Mouse (Mus musculus) forebrain, embryonic 13.5 days (tissue): Measurements from ENCODE around the gene Il23a. TPM values are rescaled to one million over a fixed set of nuclear protein-coding genes. Genes with fewer than 3 reads are reported as not detected.
A peak's percentile ranks its signal among the peaks of the same experiment; 100 is the strongest.
"Not testable (repeated sequence)": the region's sequence is repeated elsewhere in the genome, so short reads cannot be mapped to it uniquely, and the experiment has no call there.

Experiments used
- ATAC-seq: fragments of 200-750 bp; cut with Nextera tagmentation; 2 replicates; pipeline ENCODE4 v1.8.0; 2017
- H3K27ac ChIP-seq: fragments of 300-500 bp; sonication (generic); 2 replicates; pipeline ENCODE4 v1.5.1; 2015; ENCODE audit warnings: inconsistent platforms, mild to moderate bottlenecking, moderate library complexity
- H3K27me3 ChIP-seq: fragments of 300-500 bp; sonication (generic); 2 replicates; pipeline ENCODE4 v1.6.1; 2015; ENCODE audit warnings: mild to moderate bottlenecking, inconsistent platforms
- H3K36me3 ChIP-seq: fragments of 300-500 bp; sonication (generic); 2 replicates; pipeline ENCODE4 v1.6.1; 2015; ENCODE audit warnings: mild to moderate bottlenecking, inconsistent platforms; ENCODE audit not compliant: poor library complexity, severe bottlenecking
- H3K4me1 ChIP-seq: fragments of 300-500 bp; sonication (generic); 2 replicates; pipeline ENCODE4 v1.6.1; 2015; ENCODE audit warnings: inconsistent platforms
- H3K4me2 ChIP-seq: fragments of 300-500 bp; sonication (generic); 2 replicates; pipeline ENCODE4 v1.6.1; 2015; ENCODE audit warnings: inconsistent platforms, mild to moderate bottlenecking, moderate library complexity
- H3K4me3 ChIP-seq: fragments of 300-500 bp; sonication (generic); 2 replicates; pipeline ENCODE4 v1.5.1; 2015; ENCODE audit warnings: mild to moderate bottlenecking, inconsistent platforms
- H3K9ac ChIP-seq: fragments of 300-500 bp; sonication (generic); 2 replicates; pipeline ENCODE4 v1.6.1; 2015; ENCODE audit warnings: mild to moderate bottlenecking, inconsistent platforms
- H3K9me3 ChIP-seq: fragments of 300-500 bp; sonication (generic); replicated peaks from 2 replicates; pipeline ENCODE4 v1.6.1; 2016; ENCODE audit warnings: inconsistent platforms
- WGBS: fragments of 180-500 bp; shearing (Covaris S2); methylation state at CpG from one replicate; pipeline ENCODE4 v1.1.7; 2015; 5-methylcytosine and 5-hydroxymethylcytosine counted together
- polyA plus RNA-seq: library from polyadenylated mRNA; unstranded; fragments of >200 nt; fragmentation: Nextera tagmentation; extraction: Ambion mirVana; gene quantifications from 2 replicates; pipeline ENCODE4 v1.2.1, GENCODE M21; 2015

Il23a gene
- polyA plus RNA-seq, 1 experiment from 2014 or later: not detected

DNA sequence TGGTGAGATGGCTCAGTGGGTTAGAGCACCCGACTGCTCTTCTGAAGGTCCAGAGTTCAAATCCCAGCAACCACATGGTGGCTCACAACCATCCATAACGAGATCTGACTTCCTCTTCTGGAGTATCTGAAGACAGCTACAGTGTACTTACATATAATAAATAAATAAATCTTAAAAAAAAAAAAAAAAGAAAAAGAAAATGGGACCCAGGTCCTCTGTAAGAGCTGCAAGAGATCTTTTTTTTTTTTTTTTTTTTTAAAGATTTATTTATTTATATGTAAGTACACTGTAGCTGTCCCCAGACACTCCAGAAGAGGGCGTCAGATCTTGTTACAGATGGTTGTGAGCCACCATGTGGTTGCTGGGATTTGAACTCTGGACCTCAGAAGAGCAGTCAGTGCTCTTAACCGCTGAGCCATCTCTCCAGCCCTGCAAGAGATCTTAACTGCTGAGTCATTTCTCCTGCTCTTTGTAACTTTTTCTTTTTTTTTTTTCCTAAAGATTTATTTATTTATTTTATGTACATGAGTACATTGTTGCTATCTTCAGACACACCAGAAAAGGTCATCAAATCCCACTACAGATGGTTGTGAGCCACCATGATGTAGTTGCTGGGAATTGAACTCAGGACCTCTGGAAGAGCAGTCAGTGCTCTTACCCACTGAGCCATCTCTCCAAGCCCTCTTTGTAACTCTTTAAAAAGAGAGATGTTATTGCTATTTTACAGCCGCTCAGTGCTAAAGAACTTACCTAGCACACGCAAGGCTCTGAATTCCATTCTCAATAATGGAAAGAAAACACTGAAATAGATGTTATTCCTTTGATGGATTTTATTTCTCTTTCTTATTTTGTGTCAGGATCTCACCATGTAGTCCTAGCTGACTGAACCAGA is 34.1 kb upstream of the Il23a start:
- H3K27ac ChIP-seq, H3K4me1 ChIP-seq, H3K4me2 ChIP-seq, H3K27me3 ChIP-seq, H3K9me3 ChIP-seq, ATAC-seq, H3K4me3 ChIP-seq, H3K9ac ChIP-seq: not testable (repeated sequence)
- WGBS: 77% methylated on average over 6 of the region's 6 CpGs
- H3K36me3 ChIP-seq: peaks cover 20% of the 10 kb centered on the region

- Histone ChIP-seq H3K9ac (no peak overlapping the region), H3K4me1 (peaks cover 15% of the 10 kb centered on the region), H3K4me2 (no peak overlapping the region), H3K27ac (no peak overlapping the region), H3K4me3 (no peak overlapping the region), H3K36me3 (peaks cover 41% of the 10 kb centered on the region), H3K27me3 (no peaks in the 10 kb centered on the region), H3K9me3 (no peaks in the 10 kb centered on the region)
- 90% methylated on average over 10 of the region's 10 CpGs for WGBS
- no peak for ATAC-seq
These were observed 29.1 kb upstream of the Il23a start for GRCm38 (mm10) chr10:128327610-128328009.

DNA sequence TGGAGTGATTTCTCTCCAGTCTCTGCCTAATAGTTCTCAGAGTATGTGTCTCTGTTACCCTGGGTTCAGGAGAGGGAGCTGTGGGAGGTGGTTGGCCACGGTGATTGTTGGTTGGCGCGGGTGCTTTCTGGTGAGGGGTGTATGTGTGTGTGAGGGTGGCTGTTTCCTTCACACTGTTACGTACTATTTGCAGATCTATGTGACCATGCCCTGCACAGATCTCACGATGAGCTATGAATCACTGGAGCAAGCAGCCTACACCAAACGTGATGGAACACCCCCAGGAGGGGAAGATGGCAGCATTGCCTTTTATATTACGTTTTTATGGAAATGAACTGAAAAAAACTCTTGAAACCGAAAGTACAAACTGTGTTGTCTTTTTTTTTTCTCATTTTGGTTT is 28.3 kb upstream of the Il23a start:
- no peak for ATAC-seq
- peaks cover 41% of the 10 kb centered on the region for H3K36me3 ChIP-seq
- no peaks in the 10 kb centered on the region for H3K27me3 ChIP-seq
- WGBS: 99% methylated on average over 8 of the region's 8 CpGs
- no peaks in the 10 kb centered on the region for H3K9me3 ChIP-seq
- peaks cover 15% of the 10 kb centered on the region for H3K4me1 ChIP-seq
- H3K9ac ChIP-seq: no peak overlapping the region
- H3K27ac ChIP-seq: no peak overlapping the region
- no peak overlapping the region for H3K4me3 ChIP-seq
- no peak overlapping the region for H3K4me2 ChIP-seq

GRCm38 (mm10) chr10:128323516-128323915 is 25.0 kb upstream of the Il23a start:
- H3K27me3 ChIP-seq: no peaks in the 10 kb centered on the region
- H3K4me3 ChIP-seq: peak overlapping the region; percentile 85
- H3K4me2 ChIP-seq: peak overlapping the region; percentile 79
- no peak for ATAC-seq
- peaks cover 20% of the 10 kb centered on the region for H3K4me1 ChIP-seq
- H3K27ac ChIP-seq: no peak overlapping the region
- H3K9ac ChIP-seq: peak overlapping the region; percentile 97
- H3K36me3 ChIP-seq: peaks cover 55% of the 10 kb centered on the region
- H3K9me3 ChIP-seq: no peaks in the 10 kb centered on the region
- 87% methylated on average over 8 of the region's 8 CpGs for WGBS

DNA sequence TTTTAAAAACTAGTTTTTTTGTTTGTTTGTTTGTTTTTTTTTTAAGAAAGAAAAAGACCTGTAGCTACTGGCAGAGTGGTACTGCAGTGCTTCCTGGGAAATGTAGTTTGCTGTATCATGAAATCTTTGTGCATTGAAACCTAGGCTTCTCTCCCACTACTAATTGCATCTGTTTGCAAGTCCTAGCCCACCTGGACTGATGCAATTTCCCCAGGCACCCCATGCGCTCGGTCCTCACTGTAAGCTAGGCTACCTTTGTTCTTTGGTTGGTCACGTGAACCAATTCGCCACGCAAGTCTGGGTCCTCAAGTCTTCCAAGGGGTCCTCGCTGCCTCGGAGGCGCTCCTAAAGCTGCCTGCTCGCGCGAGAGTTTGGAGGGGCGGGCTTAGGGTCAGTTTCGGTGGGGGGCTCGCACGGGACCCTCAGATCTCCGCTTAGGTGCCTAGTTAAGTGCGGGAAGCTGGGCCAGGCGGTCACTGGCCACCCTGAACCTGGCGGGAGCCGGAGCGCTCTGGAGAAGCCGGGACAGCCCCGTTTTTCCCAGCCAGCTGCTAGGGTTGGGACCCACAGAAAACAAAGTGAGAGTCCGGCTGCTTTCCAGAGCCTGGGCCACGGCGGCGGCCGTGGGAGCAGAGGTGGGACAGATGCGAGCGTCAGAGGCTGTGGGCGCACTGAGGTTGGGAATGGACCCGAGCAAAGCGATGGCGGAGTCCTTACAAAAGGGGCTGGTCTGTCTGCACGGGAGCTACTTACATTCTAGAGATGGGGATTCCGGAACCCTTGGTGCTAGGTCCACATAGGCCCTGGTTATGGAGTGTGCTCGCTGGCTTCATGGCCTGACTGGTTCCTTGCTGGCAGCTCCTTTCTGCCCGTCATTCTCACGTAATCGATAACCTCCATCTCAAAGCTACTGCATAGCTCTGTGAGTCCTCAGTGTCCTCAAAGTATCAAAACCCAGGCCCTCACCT is 23.9 kb upstream of the Il23a start, which contains the start of gene Cnpy2:
TSS of gene Cnpy2 (plus strand) at position 319 of the 968 bp plus-strand sequence.
- Histone ChIP-seq H3K9me3 (no peaks in the 10 kb centered on the region), H3K4me3 (peak within 1 kb of the TSS; percentile 85), H3K27me3 (no peaks in the 10 kb centered on the region), H3K27ac (peak within 1 kb of the TSS; percentile 94), H3K4me2 (peak within 1 kb of the TSS; percentile 79), H3K9ac (peak within 1 kb of the TSS; percentile 97), H3K36me3 (peaks cover 55% of the 10 kb centered on the region), H3K4me1 (peaks cover 20% of the 10 kb centered on the region)
- ATAC-seq: peak; percentile 98
- under 1% methylated on average over 40 of the region's 40 CpGs for WGBS

DNA sequence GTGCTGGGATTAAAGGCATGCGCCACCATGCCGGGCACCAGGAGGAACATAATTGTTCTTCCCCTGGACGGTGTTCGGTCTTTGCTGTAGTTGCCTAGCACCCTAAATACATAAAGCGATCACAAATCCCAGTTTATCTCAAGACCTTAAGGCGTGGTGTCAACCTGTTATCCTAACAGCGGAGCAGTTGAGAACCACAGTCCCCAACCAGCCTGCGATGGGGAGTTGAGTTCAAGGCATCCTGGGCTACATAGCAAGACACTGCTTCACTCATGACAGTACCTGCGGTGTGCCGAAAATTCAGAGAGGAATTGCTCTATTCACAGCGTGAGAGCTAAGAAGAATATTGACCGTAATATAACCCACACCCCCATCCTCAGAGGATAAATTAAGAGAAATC is 23.1 kb upstream of the Il23a start:
- Histone ChIP-seq H3K9me3 (no peaks in the 10 kb centered on the region), H3K4me1 (peaks cover 20% of the 10 kb centered on the region), H3K4me2 (peak overlapping the region; percentile 79), H3K4me3 (peak overlapping the region; percentile 85), H3K9ac (peak overlapping the region; percentile 54; the same call in 1 of the 2 replicates), H3K27ac (peak overlapping the region; percentile 94), H3K36me3 (peaks cover 54% of the 10 kb centered on the region), H3K27me3 (no peaks in the 10 kb centered on the region)
- ATAC-seq: no peak
- WGBS: 61% methylated on average over 12 of the region's 12 CpGs

- H3K27me3 ChIP-seq: no peaks in the 10 kb centered on the region
- 98% methylated on average over 8 of the region's 8 CpGs for WGBS
- ATAC-seq: no peak
- no peak overlapping the region for H3K9ac ChIP-seq
- no peak overlapping the region for H3K27ac ChIP-seq
- no peaks in the 10 kb centered on the region for H3K9me3 ChIP-seq
- H3K36me3 ChIP-seq: peaks cover 95% of the 10 kb centered on the region
- H3K4me3 ChIP-seq: no peak overlapping the region
- no peak overlapping the region for H3K4me2 ChIP-seq
- H3K4me1 ChIP-seq: peaks cover under 1% of the 10 kb centered on the region; the same call in 1 of the 2 replicates
These were observed 17.0 kb upstream of the Il23a start for GRCm38 (mm10) chr10:128315578-128315977.

DNA sequence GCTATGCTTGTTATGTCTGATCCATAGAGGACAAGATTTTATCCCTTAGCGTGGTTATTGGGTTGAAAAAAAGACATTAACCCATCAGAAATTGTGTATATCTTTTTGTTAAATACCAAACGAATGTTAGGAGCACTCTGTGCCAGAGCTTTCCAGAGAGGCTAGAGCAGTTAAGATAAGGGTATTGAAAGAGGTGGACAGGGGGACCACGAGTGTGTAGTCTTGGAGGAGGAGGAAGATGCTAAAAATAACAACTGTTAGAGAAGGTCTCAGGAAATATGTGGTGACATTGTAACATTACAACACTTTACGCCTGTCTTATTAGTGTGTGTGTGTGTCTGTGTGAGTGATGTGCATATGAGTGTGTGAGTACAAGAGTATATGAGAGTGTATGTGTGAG is 12.3 kb upstream of the Il23a start:
- no peaks in the 10 kb centered on the region for H3K27me3 ChIP-seq
- ATAC-seq: no peak
- 89% methylated on average over 4 of the region's 4 CpGs for WGBS

GRCm38 (mm10) chr10:128310177-128310576 is 11.6 kb upstream of the Il23a start:
- no peak overlapping the region for H3K4me3 ChIP-seq
- H3K9me3 ChIP-seq: no peaks in the 10 kb centered on the region
- 57% methylated on average over 11 of the region's 11 CpGs for WGBS
- 0 out of 2 replicates have a peak overlapping the region, but pooled peaks have one; percentile 12 for H3K4me2 ChIP-seq
- ATAC-seq: peak; percentile 48; the same call in 1 of the 2 replicates
- no peak overlapping the region; the same call in 1 of the 2 replicates for H3K9ac ChIP-seq
- peaks cover 74% of the 10 kb centered on the region for H3K36me3 ChIP-seq
- H3K4me1 ChIP-seq: peaks cover 9% of the 10 kb centered on the region
- H3K27me3 ChIP-seq: no peaks in the 10 kb centered on the region
- peak overlapping the region; percentile 54 for H3K27ac ChIP-seq

More for the DNA sequence above, 12.3 kb upstream of the Il23a start:
- no peak overlapping the region for H3K9ac ChIP-seq
- H3K4me2 ChIP-seq: no peak overlapping the region
- peaks cover 81% of the 10 kb centered on the region for H3K36me3 ChIP-seq
- no peak overlapping the region for H3K27ac ChIP-seq
- H3K4me1 ChIP-seq: peaks cover 9% of the 10 kb centered on the region
- no peaks in the 10 kb centered on the region for H3K9me3 ChIP-seq
- H3K4me3 ChIP-seq: no peak overlapping the region

DNA sequence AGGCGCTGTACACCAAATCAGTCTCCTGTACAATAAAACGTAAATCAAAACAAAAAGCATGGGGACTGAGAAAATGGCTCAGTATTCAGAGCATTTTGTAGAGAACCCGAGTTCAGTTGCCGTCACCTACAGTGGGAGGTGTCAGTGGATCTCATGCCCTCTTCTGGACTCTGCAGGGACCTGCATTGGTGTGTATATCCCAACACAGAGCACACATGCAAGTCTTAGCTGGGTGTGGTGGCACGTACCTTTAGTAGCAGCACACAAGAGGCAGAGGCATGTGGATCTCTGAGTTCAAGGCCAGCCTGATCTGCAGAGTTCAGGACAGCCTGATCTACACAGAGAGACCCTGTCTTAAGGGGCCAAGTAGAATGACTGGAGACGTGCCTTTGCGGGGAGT is 11.1 kb upstream of the Il23a start:
- H3K4me3 ChIP-seq: no peak overlapping the region
- no peaks in the 10 kb centered on the region for H3K27me3 ChIP-seq
- H3K4me1 ChIP-seq: peaks cover 9% of the 10 kb centered on the region
- peaks cover 69% of the 10 kb centered on the region for H3K36me3 ChIP-seq
- no peak overlapping the region for H3K4me2 ChIP-seq
- no peak overlapping the region for H3K9ac ChIP-seq
- WGBS: 93% methylated on average over 7 of the region's 7 CpGs
- no peak for ATAC-seq
- H3K9me3 ChIP-seq: no peaks in the 10 kb centered on the region
- no peak overlapping the region for H3K27ac ChIP-seq

DNA sequence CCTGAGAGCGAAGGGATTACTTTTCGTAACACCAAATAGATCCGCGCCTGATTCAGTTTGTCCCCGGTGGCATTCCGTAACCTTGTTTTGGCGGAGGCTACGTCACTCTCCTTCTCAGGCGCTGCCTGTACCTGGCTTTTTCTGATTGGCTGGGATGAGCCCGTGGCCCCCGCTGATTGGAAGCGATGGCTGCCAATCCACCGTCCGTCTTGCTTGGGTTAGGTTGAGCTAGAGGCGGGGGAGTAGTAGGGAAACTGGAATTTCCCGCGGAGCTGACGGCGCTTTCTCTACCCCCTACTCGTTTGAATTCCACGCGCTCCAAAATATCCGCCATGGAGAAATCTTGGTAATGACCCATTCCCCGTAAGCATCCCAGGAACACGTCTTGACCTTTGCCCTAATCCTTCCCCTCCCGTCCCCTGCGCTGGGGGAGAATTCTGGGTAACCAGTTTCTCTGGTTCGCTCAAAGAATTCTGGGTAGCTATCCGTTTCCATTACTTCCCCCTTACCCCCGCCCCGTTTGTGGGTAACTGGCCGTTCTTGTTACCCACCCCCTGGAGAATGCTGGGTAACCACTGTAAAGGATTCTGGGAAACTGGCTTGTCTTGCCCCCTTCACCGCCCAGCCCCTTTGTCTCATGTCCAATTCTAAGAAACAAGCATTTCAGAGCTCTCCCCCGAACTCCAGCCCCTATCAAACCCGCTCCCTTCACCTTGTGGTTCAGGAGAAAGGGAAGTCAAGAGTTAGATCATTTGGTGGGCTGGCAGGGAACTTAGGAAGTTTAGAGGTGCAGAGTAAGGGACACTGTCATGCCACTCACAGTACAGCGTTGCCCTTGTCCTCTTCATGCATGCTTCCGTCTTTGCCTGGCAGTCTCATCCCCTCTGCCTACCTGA is 4.8 kb upstream of the Il23a start, which contains the start of gene Pan2:
TSS of gene Pan2 (plus strand) at position 210 of the 896 bp plus-strand sequence.
- 2% methylated on average over 37 of the region's 37 CpGs for WGBS
- peak; percentile 100 for ATAC-seq
- H3K36me3 ChIP-seq: peaks cover 10% of the 10 kb centered on the region

More for the DNA sequence above, 4.8 kb upstream of the Il23a start, which contains the start of gene Pan2:
- Histone ChIP-seq H3K9me3 (no peaks in the 10 kb centered on the region), H3K4me2 (peak within 1 kb of the TSS; percentile 82), H3K27me3 (no peaks in the 10 kb centered on the region), H3K9ac (peak within 1 kb of the TSS; percentile 88), H3K4me1 (peaks cover 17% of the 10 kb centered on the region), H3K4me3 (peak within 1 kb of the TSS; percentile 58), H3K27ac (peak within 1 kb of the TSS; percentile 95)
